Mouse (Mus musculus): ENCODE data around the gene Apbb2. TPM values are rescaled to one million over a fixed set of nuclear protein-coding genes. Genes with fewer than 3 reads are reported as not detected.

The Apbb2 gene
- polyA plus RNA-seq, 1 experiment from 2014 or later, result 39.5 TPM

GRCm38 (mm10) chr5:66573266-66573665 lies 45.3 kb downstream of the Apbb2 start:
- 59% methylated on average over 4 of the region's 4 CpGs for WGBS

GRCm38 (mm10) chr5:66572086-66572855 lies 46.3 kb downstream of the Apbb2 start:
- Histone ChIP-seq H3K36me3 (ENCODE audit: control insufficient read depth, insufficient read depth, low read length) (no peaks in the 10 kb centered on the region), H3K9me3 (ENCODE audit: control insufficient read depth, low read depth, low read length) (no peaks in the 10 kb centered on the region), H3K4me2 (replicated peaks; ENCODE audit: low read depth, low read length) (no peak overlapping the region), H3K27me3 (ENCODE audit: control insufficient read depth, insufficient read depth, low read length) (no peaks in the 10 kb centered on the region), H3K27ac (ENCODE audit: low read length) (no peak overlapping the region), H3K9ac (replicated peaks; ENCODE audit: low read depth, low read length) (no peak overlapping the region), H3K4me3 (ENCODE audit: low read depth, low read length) (no peak overlapping the region), H3K4me1 (ENCODE audit: control insufficient read depth, insufficient read depth, low read length) (peaks cover 13% of the 10 kb centered on the region; the same call in 1 of the 2 replicates)
- WGBS, result 78% methylated on average over 13 of the region's 13 CpGs
- ATAC-seq (ENCODE audit: insufficient number of reproducible peaks, insufficient read depth, low FRiP score, low read depth), result no peak

More at GRCm38 (mm10) chr5:66573266-66573665, 45.3 kb downstream of the Apbb2 start:
- no peaks in the 10 kb centered on the region for H3K27me3 ChIP-seq (ENCODE audit: control insufficient read depth, insufficient read depth, low read length)
- H3K36me3 ChIP-seq (ENCODE audit: control insufficient read depth, insufficient read depth, low read length), result no peaks in the 10 kb centered on the region
- H3K4me2 ChIP-seq (replicated peaks; ENCODE audit: low read depth, low read length), result no peak overlapping the region
- no peak overlapping the region for H3K4me3 ChIP-seq (ENCODE audit: low read depth, low read length)
- H3K4me1 ChIP-seq (ENCODE audit: control insufficient read depth, insufficient read depth, low read length), result peaks cover 13% of the 10 kb centered on the region; the same call in 1 of the 2 replicates
- no peak for ATAC-seq (ENCODE audit: insufficient number of reproducible peaks, insufficient read depth, low FRiP score, low read depth)
- H3K27ac ChIP-seq (ENCODE audit: low read length), result no peak overlapping the region
- no peaks in the 10 kb centered on the region for H3K9me3 ChIP-seq (ENCODE audit: control insufficient read depth, low read depth, low read length)
- H3K9ac ChIP-seq (replicated peaks; ENCODE audit: low read depth, low read length), result no peak overlapping the region

GRCm38 (mm10) chr5:66570709-66571108 lies 47.9 kb downstream of the Apbb2 start:
- no peak overlapping the region for H3K9ac ChIP-seq (replicated peaks; ENCODE audit: low read depth, low read length)
- no peak overlapping the region for H3K27ac ChIP-seq (ENCODE audit: low read length)
- 89% methylated on average over 5 of the region's 5 CpGs for WGBS
- no peak overlapping the region for H3K4me3 ChIP-seq (ENCODE audit: low read depth, low read length)
- H3K4me2 ChIP-seq (replicated peaks; ENCODE audit: low read depth, low read length), result no peak overlapping the region
- no peaks in the 10 kb centered on the region for H3K9me3 ChIP-seq (ENCODE audit: control insufficient read depth, low read depth, low read length)
- peaks cover 13% of the 10 kb centered on the region; the same call in 1 of the 2 replicates for H3K4me1 ChIP-seq (ENCODE audit: control insufficient read depth, insufficient read depth, low read length)
- H3K36me3 ChIP-seq (ENCODE audit: control insufficient read depth, insufficient read depth, low read length), result no peaks in the 10 kb centered on the region
- no peaks in the 10 kb centered on the region for H3K27me3 ChIP-seq (ENCODE audit: control insufficient read depth, insufficient read depth, low read length)
- no peak for ATAC-seq (ENCODE audit: insufficient number of reproducible peaks, insufficient read depth, low FRiP score, low read depth)

DNA sequence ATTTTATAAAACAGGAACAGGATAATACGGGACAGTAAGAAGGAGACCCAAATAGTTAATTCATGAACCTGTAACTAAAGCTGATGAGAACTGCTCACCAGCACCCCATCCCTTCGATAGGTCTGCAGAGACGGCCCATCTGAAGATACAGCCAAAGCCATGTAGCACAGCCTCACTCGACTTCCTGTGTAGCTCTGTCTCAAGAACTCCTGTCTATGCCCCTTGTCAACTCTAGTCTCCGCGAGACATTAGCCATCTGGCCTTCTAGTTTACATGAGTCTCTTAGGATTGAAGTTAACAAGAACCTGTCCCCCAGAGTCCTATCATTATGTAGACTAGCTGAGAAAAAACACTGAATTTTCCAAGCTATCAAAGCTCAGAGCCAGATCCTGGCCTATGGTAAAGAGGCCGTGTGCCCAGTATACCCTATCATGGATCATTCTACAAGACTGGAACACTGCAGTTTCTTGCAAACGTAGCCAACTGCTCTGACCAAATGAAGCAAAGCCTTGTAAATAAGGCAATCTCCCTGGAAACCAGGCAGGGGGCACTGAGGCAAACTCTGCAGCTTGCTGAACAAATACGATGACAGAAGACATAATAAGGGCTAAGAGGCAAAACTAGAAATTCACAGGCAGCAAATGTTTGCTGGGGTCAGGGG lies 49.3 kb downstream of the Apbb2 start:
- 0 out of 2 replicates have a peak overlapping the region, but pooled peaks have one; percentile 33 for H3K27ac ChIP-seq (ENCODE audit: low read length)
- ATAC-seq (ENCODE audit: insufficient number of reproducible peaks, insufficient read depth, low FRiP score, low read depth), result no peak
- WGBS, result 40% methylated on average over 9 of the region's 9 CpGs
- no peak overlapping the region for H3K9ac ChIP-seq (replicated peaks; ENCODE audit: low read depth, low read length)
- H3K4me2 ChIP-seq (replicated peaks; ENCODE audit: low read depth, low read length), result no peak overlapping the region
- H3K9me3 ChIP-seq (ENCODE audit: control insufficient read depth, low read depth, low read length), result no peaks in the 10 kb centered on the region
- H3K27me3 ChIP-seq (ENCODE audit: control insufficient read depth, insufficient read depth, low read length), result no peaks in the 10 kb centered on the region
- peaks cover 13% of the 10 kb centered on the region; the same call in 1 of the 2 replicates for H3K4me1 ChIP-seq (ENCODE audit: control insufficient read depth, insufficient read depth, low read length)
- H3K36me3 ChIP-seq (ENCODE audit: control insufficient read depth, insufficient read depth, low read length), result no peaks in the 10 kb centered on the region
- no peak overlapping the region for H3K4me3 ChIP-seq (ENCODE audit: low read depth, low read length)

DNA sequence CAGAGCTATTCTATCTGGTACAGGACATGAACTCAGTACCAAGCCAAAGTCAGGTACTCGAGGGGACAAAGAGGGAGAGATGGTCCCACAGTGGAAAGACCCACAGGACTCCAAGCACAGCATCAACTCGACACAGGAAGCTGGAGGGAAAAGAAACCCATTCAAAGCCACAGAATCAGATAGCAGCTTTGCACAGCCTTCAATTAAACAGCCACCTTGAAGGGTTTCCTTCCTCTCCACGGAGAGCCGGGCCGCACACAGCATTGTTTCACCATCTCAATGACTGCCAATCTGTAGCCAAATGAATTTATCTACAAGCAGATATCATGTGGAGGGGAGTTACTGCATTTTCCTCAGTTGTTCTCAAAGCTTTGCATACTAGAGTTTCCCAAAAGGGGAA lies 50.6 kb downstream of the Apbb2 start:
- H3K9me3 ChIP-seq (ENCODE audit: control insufficient read depth, low read depth, low read length), result no peaks in the 10 kb centered on the region

DNA sequence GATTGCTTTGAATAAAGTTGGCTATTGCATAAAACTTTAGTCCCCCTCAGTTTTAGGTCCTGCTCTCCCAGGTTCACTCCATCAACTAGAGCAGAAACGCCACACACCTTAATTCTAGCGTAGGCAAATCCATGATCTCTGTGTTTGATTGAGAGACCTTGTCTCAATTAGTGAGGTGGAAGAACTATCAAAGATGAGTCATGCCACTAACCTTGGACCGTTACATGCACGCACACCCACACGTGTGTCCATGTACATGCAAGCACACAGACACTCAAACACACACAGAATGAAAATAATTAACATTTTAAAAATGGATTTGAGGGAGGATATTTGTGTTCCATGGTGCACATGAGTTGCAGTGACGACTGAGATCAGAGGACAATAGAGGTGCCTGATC lies 51.2 kb downstream of the Apbb2 start:
- Histone ChIP-seq H3K9me3 (ENCODE audit: control insufficient read depth, low read depth, low read length) (no peaks in the 10 kb centered on the region), H3K4me3 (ENCODE audit: low read depth, low read length) (no peak overlapping the region), H3K27ac (ENCODE audit: low read length) (no peak overlapping the region), H3K9ac (replicated peaks; ENCODE audit: low read depth, low read length) (no peak overlapping the region), H3K4me2 (replicated peaks; ENCODE audit: low read depth, low read length) (no peak overlapping the region), H3K27me3 (ENCODE audit: control insufficient read depth, insufficient read depth, low read length) (no peaks in the 10 kb centered on the region), H3K36me3 (ENCODE audit: control insufficient read depth, insufficient read depth, low read length) (no peaks in the 10 kb centered on the region), H3K4me1 (ENCODE audit: control insufficient read depth, insufficient read depth, low read length) (peaks cover 13% of the 10 kb centered on the region; the same call in 1 of the 2 replicates)
- no peak for ATAC-seq (ENCODE audit: insufficient number of reproducible peaks, insufficient read depth, low FRiP score, low read depth)
- 92% methylated on average over 6 of the region's 6 CpGs for WGBS

More for the DNA sequence above, 50.6 kb downstream of the Apbb2 start:
- H3K27ac ChIP-seq (ENCODE audit: low read length), result no peak overlapping the region
- ATAC-seq (ENCODE audit: insufficient number of reproducible peaks, insufficient read depth, low FRiP score, low read depth), result no peak
- no peak overlapping the region for H3K4me3 ChIP-seq (ENCODE audit: low read depth, low read length)
- no peaks in the 10 kb centered on the region for H3K36me3 ChIP-seq (ENCODE audit: control insufficient read depth, insufficient read depth, low read length)
- H3K9ac ChIP-seq (replicated peaks; ENCODE audit: low read depth, low read length), result no peak overlapping the region
- no peaks in the 10 kb centered on the region for H3K27me3 ChIP-seq (ENCODE audit: control insufficient read depth, insufficient read depth, low read length)
- no peak overlapping the region for H3K4me2 ChIP-seq (replicated peaks; ENCODE audit: low read depth, low read length)
- WGBS, result 57% methylated on average over 5 of the region's 5 CpGs
- H3K4me1 ChIP-seq (ENCODE audit: control insufficient read depth, insufficient read depth, low read length), result peaks cover 13% of the 10 kb centered on the region; the same call in 1 of the 2 replicates

GRCm38 (mm10) chr5:66559591-66560175 lies 58.9 kb downstream of the Apbb2 start:
- Histone ChIP-seq H3K4me3 (ENCODE audit: low read depth, low read length) (no peak overlapping the region), H3K4me1 (ENCODE audit: control insufficient read depth, insufficient read depth, low read length) (peaks cover 9% of the 10 kb centered on the region), H3K27me3 (ENCODE audit: control insufficient read depth, insufficient read depth, low read length) (no peaks in the 10 kb centered on the region), H3K36me3 (ENCODE audit: control insufficient read depth, insufficient read depth, low read length) (no peaks in the 10 kb centered on the region), H3K9ac (replicated peaks; ENCODE audit: low read depth, low read length) (no peak overlapping the region), H3K4me2 (replicated peaks; ENCODE audit: low read depth, low read length) (no peak overlapping the region), H3K9me3 (ENCODE audit: control insufficient read depth, low read depth, low read length) (no peaks in the 10 kb centered on the region), H3K27ac (ENCODE audit: low read length) (peak overlapping the region; percentile 48; the same call in 1 of the 2 replicates)
- 51% methylated on average over 8 of the region's 8 CpGs for WGBS
- ATAC-seq (ENCODE audit: insufficient number of reproducible peaks, insufficient read depth, low FRiP score, low read depth), result no peak

GRCm38 (mm10) chr5:66558094-66558493 lies 60.5 kb downstream of the Apbb2 start:
- WGBS, result 95% methylated on average over 7 of the region's 7 CpGs
- no peak overlapping the region for H3K4me2 ChIP-seq (replicated peaks; ENCODE audit: low read depth, low read length)
- H3K27ac ChIP-seq (ENCODE audit: low read length), result no peak overlapping the region
- no peak for ATAC-seq (ENCODE audit: insufficient number of reproducible peaks, insufficient read depth, low FRiP score, low read depth)
- no peaks in the 10 kb centered on the region for H3K27me3 ChIP-seq (ENCODE audit: control insufficient read depth, insufficient read depth, low read length)
- H3K36me3 ChIP-seq (ENCODE audit: control insufficient read depth, insufficient read depth, low read length), result no peaks in the 10 kb centered on the region
- H3K4me1 ChIP-seq (ENCODE audit: control insufficient read depth, insufficient read depth, low read length), result peaks cover 20% of the 10 kb centered on the region
- no peak overlapping the region for H3K4me3 ChIP-seq (ENCODE audit: low read depth, low read length)
- H3K9me3 ChIP-seq (ENCODE audit: control insufficient read depth, low read depth, low read length), result no peaks in the 10 kb centered on the region
- H3K9ac ChIP-seq (replicated peaks; ENCODE audit: low read depth, low read length), result no peak overlapping the region

All from stomach, embryonic 14.5 days (tissue).